Comparison of ENCODE assay signal across 9 mouse cellular contexts in genomic region chr11:54936035-54936770, GRCm38 (mm10). TPM values are rescaled to one million over a fixed set of nuclear protein-coding genes. Genes with fewer than 3 reads are reported as not detected.
DNase-seq lines count a peak whose midpoint lies in the region; ATAC-seq and TF ChIP-seq lines count a peak whose summit lies in the region.
"Had no signal": no experiment of that assay in that cellular context is flagged by ENCODE, and none has a peak within 500 bp of the region (broad histone marks: within the 10 kb centered on the region; RNA-seq: fewer than 3 reads in every experiment).

No protein-coding gene starts in this region.

- WGBS in hindbrain, embryonic 13.5 days = 38% methylated on average over 12 of the region's 12 CpGs
- 35% methylated on average over 12 of the region's 12 CpGs for WGBS in hindbrain, embryonic 16.5 days

- peaks cover 7% of the 10 kb centered on the region for H3K79me2 ChIP-seq in CH12.LX (replicated peaks; ENCODE audit: control insufficient read depth, extremely low read depth, insufficient read depth, poor library complexity, severe bottlenecking)

- in situ Hi-C loops in CH12.LX (cut with MboI; ENCODE audit: low pct_ligation_motif_present, low pct_unique_long_range_greater_than_20kb, low sequenced_read_pairs) = no loop called here

- TF ChIP-seq RAD21 in CH12.LX (IDR thresholded peaks at IDR 0.05; ENCODE audit: low read depth, low read length) = no peak

- TF ChIP-seq CTCF in CH12.LX (conservative IDR thresholded peaks at IDR 0.05 in 1 of 2, IDR thresholded peaks at IDR 0.05 in 1 of 2; ENCODE audit: low read depth in 2 of 2, low read length in 2 of 2) = no peak
- TF ChIP-seq CTCF in bone marrow macrophage, adult 2 months (IDR thresholded peaks at IDR 0.05; ENCODE audit: low read depth, low read length) = no peak

- DNase-seq in CH12.LX (ENCODE audit: extremely low read depth) = peak; percentile 56
- DNase-seq in lung, postnatal 25 days (ENCODE audit: low spot score) = peak; percentile 59
- DNase-seq in left cerebral cortex, adult 11 months (ENCODE audit: low spot score) = no peak
- no peak for DNase-seq in layer of hippocampus, adult 8-10 months (ENCODE audit: low spot score in 2 of 2)
- DNase-seq in heart, adult 18-20 months = no peak

- ATAC-seq in hindbrain, embryonic 13.5 days (ENCODE audit: low FRiP score) = no peak
- no peak for ATAC-seq in hindbrain, embryonic 16.5 days

- peaks cover 9% of the 10 kb centered on the region for H3K4me1 ChIP-seq in hindbrain, embryonic 13.5 days (replicated peaks)
- no peaks in the 10 kb centered on the region for H3K4me1 ChIP-seq in hindbrain, embryonic 16.5 days (ENCODE audit: control insufficient read depth, insufficient read depth, low read depth, low read length)
- H3K4me1 ChIP-seq in CH12.LX (ENCODE audit: control insufficient read depth in 1 of 2, insufficient read depth in 2 of 2) = peaks cover 18 to 57% of the 10 kb centered on the region in 2 experiments
- H3K4me1 ChIP-seq in bone marrow macrophage, adult 2 months (ENCODE audit: control insufficient read depth, insufficient read depth, low read length) = peaks cover 67% of the 10 kb centered on the region

- TF ChIP-seq EP300 in CH12.LX (IDR thresholded peaks at IDR 0.05; ENCODE audit: low read length) = no peak

- H3K36me3 ChIP-seq in hindbrain, embryonic 13.5 days = peaks cover 40% of the 10 kb centered on the region
- H3K36me3 ChIP-seq in hindbrain, embryonic 16.5 days (ENCODE audit: control insufficient read depth, insufficient read depth, low read length) = peaks cover 8% of the 10 kb centered on the region
- peaks cover 86 to 97% of the 10 kb centered on the region in 2 experiments for H3K36me3 ChIP-seq in CH12.LX (replicated peaks in 1 of 2; ENCODE audit: control insufficient read depth in 1 of 2, insufficient read depth in 1 of 2, low read length in 1 of 2)

- peak overlapping the region; percentile 1; the same call in 1 of the 2 replicates for H3K9ac ChIP-seq in hindbrain, embryonic 13.5 days
- no peak overlapping the region for H3K9ac ChIP-seq in hindbrain, embryonic 16.5 days (ENCODE audit: low read depth, low read length)
- H3K9ac ChIP-seq in CH12.LX (ENCODE audit: insufficient read depth, low read depth) = no peak overlapping the region
- H3K9ac ChIP-seq: limb, embryonic 15.5 days had no signal

- no peaks in the 10 kb centered on the region for H3K27me3 ChIP-seq in hindbrain, embryonic 13.5 days
- H3K27me3 ChIP-seq in hindbrain, embryonic 16.5 days (replicated peaks; ENCODE audit: control insufficient read depth, insufficient read depth, low read length) = no peaks in the 10 kb centered on the region
- H3K27me3 ChIP-seq in CH12.LX (replicated peaks) = no peaks in the 10 kb centered on the region
- H3K27me3 ChIP-seq: limb, embryonic 15.5 days had no signal

- TF ChIP-seq POLR2A in CH12.LX (IDR thresholded peaks at IDR 0.05; ENCODE audit: low read depth, low read length) = no peak
- TF ChIP-seq POLR2A in bone marrow macrophage, adult 2 months (IDR thresholded peaks at IDR 0.05; ENCODE audit: borderline replicate concordance, low read depth, low read length) = no peak

- H3K27ac ChIP-seq in hindbrain, embryonic 13.5 days = no peak overlapping the region
- no peak overlapping the region for H3K27ac ChIP-seq in hindbrain, embryonic 16.5 days (ENCODE audit: low read depth, low read length)
- H3K27ac ChIP-seq in CH12.LX (ENCODE audit: insufficient read depth, low read depth) = peak overlapping the region; percentile 8; the same call in 1 of the 2 replicates
- H3K27ac ChIP-seq in bone marrow macrophage, adult 2 months (ENCODE audit: insufficient read depth, low read depth, low read length) = peak overlapping the region; percentile 87
- H3K27ac ChIP-seq: limb, embryonic 15.5 days had no signal

- dilution Hi-C loops in CH12.LX (cut with MboI; ENCODE audit: extremely low pct_ligation_motif_present, extremely low pct_unique_long_range_greater_than_20kb, low sequenced_read_pairs) = no loop called here

- no peak overlapping the region for H3K4me3 ChIP-seq in hindbrain, embryonic 13.5 days
- H3K4me3 ChIP-seq in hindbrain, embryonic 16.5 days (ENCODE audit: low read length) = no peak overlapping the region
- H3K4me3 ChIP-seq in CH12.LX (replicated peaks in 1 of 3; ENCODE audit: low read depth in 2 of 3, low read length in 2 of 3, poor library complexity in 1 of 3) = no peak overlapping the region
- H3K4me3 ChIP-seq in bone marrow macrophage, adult 2 months (ENCODE audit: insufficient read depth, low read length) = no peak overlapping the region
- H3K4me3 ChIP-seq: limb, embryonic 15.5 days had no signal

- H3K4me2 ChIP-seq in hindbrain, embryonic 13.5 days = no peak overlapping the region
- H3K4me2 ChIP-seq in hindbrain, embryonic 16.5 days (ENCODE audit: low read length) = no peak overlapping the region
- H3K4me2 ChIP-seq in CH12.LX (ENCODE audit: insufficient read depth, low read depth, poor library complexity, severe bottlenecking) = no peak overlapping the region
- H3K4me2 ChIP-seq: limb, embryonic 15.5 days had no signal

- H3K9me3 ChIP-seq in hindbrain, embryonic 13.5 days = no peaks in the 10 kb centered on the region
- no peaks in the 10 kb centered on the region for H3K9me3 ChIP-seq in hindbrain, embryonic 16.5 days (ENCODE audit: control insufficient read depth, low read length)
- H3K9me3 ChIP-seq in CH12.LX (replicated peaks; ENCODE audit: low read length) = no peaks in the 10 kb centered on the region
- H3K9me3 ChIP-seq: limb, embryonic 15.5 days had no signal

TF ChIP-seq in CH12.LX, 34 proteins besides CTCF, POLR2A, EP300 and RAD21:
- TF ChIP-seq ZMIZ1 (IDR thresholded peaks at IDR 0.05; ENCODE audit: low read depth, low read length) (no peak), HCFC1 (IDR thresholded peaks at IDR 0.05; ENCODE audit: low read depth, low read length) (no peak), KAT2A (IDR thresholded peaks at IDR 0.05; ENCODE audit: insufficient replicate concordance, low read length) (no peak), BHLHE40 (IDR thresholded peaks at IDR 0.05; ENCODE audit: low read depth, low read length) (0 out of 2 replicates have a peak, but pooled peaks have one; percentile 47), ETS1 (conservative IDR thresholded peaks at IDR 0.05; ENCODE audit: low read depth, low read length) (peak; percentile 25; the same call in 1 of the 2 replicates), CHD2 (IDR thresholded peaks at IDR 0.05; ENCODE audit: low read length) (peak; percentile 18; the same call in 1 of the 2 replicates), IRF4 (IDR thresholded peaks at IDR 0.05; ENCODE audit: low read depth, low read length) (no peak), ZNF384 (IDR thresholded peaks at IDR 0.05; ENCODE audit: low read depth, low read length) (no peak), ZC3H11A (IDR thresholded peaks at IDR 0.05; ENCODE audit: low read depth, low read length) (no peak), CHD1 (IDR thresholded peaks at IDR 0.05; ENCODE audit: low read depth, low read length) (no peak)

RNA-seq across cellular contexts. Expression of gene Tnip1, which starts 26.5 kb away (rescaled TPM):
- polyA plus RNA-seq in hindbrain, embryonic 13.5 days (2015; fragmentation: Nextera tagmentation; extraction: Ambion mirVana) = 19.3 TPM in 2 replicates
- 19.6 and 20.4 TPM in 2 replicates for polyA plus RNA-seq in hindbrain, embryonic 16.5 days (2015; fragmentation: Nextera tagmentation; extraction: Ambion mirVana)
- total RNA-seq in CH12.LX (2012; rRNA removed) (67.8 and 76.2 TPM in 2 replicates), CH12.LX (2014; rRNA removed) (34.9 and 36.1 TPM in 2 replicates)
- 134 and 137 TPM in 2 replicates for polyA plus RNA-seq in CH12.LX (2012; ENCODE audit: insufficient read length, low read depth)
- 70.3 and 72.2 TPM in 2 replicates for polyA plus RNA-seq in bone marrow macrophage, adult 2 months (2012; ENCODE audit: insufficient read depth, insufficient read length, missing spikeins)
- 10 to 100 TPM; 31.4 to 34.3 (median 33.9) TPM for total RNA-seq in layer of hippocampus, adult 8-10 months (2022)
- 10 to 100 TPM; 26.7 to 32.7 TPM for total RNA-seq in heart, adult 18-20 months (2021)

RNA-seq across cellular contexts. Expression of gene Gpx3, which starts 34.0 kb away (rescaled TPM):
- polyA plus RNA-seq in hindbrain, embryonic 13.5 days (2015; fragmentation: Nextera tagmentation; extraction: Ambion mirVana) = 50.2 and 54.0 TPM in 2 replicates
- 78.5 and 78.8 TPM in 2 replicates for polyA plus RNA-seq in hindbrain, embryonic 16.5 days (2015; fragmentation: Nextera tagmentation; extraction: Ambion mirVana)
- total RNA-seq in CH12.LX (2012; rRNA removed) (0.25 TPM in 1 of 2 replicates, not detected in the other), CH12.LX (2014; rRNA removed) (not detected in 2 replicates)
- 0.63 and 0.90 TPM in 2 replicates for polyA plus RNA-seq in CH12.LX (2012; ENCODE audit: insufficient read length, low read depth)
- 10.8 and 13.8 TPM in 2 replicates for polyA plus RNA-seq in bone marrow macrophage, adult 2 months (2012; ENCODE audit: insufficient read depth, insufficient read length, missing spikeins)
- total RNA-seq in layer of hippocampus, adult 8-10 months (2022) = 1 to 10 TPM; 4.4 to 8.8 (median 5.1) TPM
- total RNA-seq in heart, adult 18-20 months (2021) = 100 to 1,000 TPM; 206 to 329 TPM

Comparison
In these comparisons a context has a peak if more than half of its experiments do, and no peak if none do; other contexts are left out.
1. H3K27ac ChIP-seq: peak in CH12.LX (single experiment) and bone marrow macrophage, adult 2 months (single experiment); none in hindbrain, embryonic 13.5 days (single experiment) and hindbrain, embryonic 16.5 days (single experiment).
2. DNase-seq: peak in CH12.LX (single experiment) and lung, postnatal 25 days (single experiment); none in left cerebral cortex, adult 11 months (single experiment), layer of hippocampus, adult 8-10 months (0 of 2) and heart, adult 18-20 months (0 of 2).